Mouse (Mus musculus): ENCODE data around the gene Tmbim1.

DNA sequence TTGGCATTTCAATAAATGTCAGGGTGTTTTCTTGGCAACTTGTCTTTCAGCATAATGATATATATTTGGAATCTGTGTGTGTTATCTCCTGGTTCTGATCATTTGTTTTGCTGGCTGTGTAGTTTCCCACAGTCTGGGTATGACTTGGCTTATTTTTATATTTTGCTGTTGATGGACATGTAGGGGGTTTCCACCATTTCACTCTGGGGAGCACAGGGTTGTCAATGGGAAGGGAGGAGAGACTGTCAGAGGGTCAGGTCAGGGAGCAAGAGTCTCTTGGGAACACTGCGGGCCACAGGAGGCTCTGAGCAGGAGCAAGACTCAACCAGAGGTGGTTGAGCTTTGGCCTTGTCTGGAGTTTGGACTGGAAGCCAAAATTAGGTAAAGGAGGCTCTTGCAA is 36.9 kb upstream of the Tmbim1 start:
- TF ChIP-seq CTCF (IDR thresholded peaks at IDR 0.05; ENCODE audit: low read depth, low read length) = no peak
- no peak for TF ChIP-seq GATA1 (IDR thresholded peaks at IDR 0.05; ENCODE audit: borderline replicate concordance, low read length)
- TF ChIP-seq GATA2 (IDR thresholded peaks at IDR 0.05; ENCODE audit: borderline replicate concordance, low read depth, low read length) = no peak
- no peak for TF ChIP-seq POLR2AphosphoS5 (IDR thresholded peaks at IDR 0.05; ENCODE audit: insufficient replicate concordance, low read depth, low read length)
- no peak for TF ChIP-seq TAL1 (conservative IDR thresholded peaks at IDR 0.05; ENCODE audit: low read depth, low read length)
